Mouse (Mus musculus) MEL-GATA-1-ER (cell line): ENCODE results near the gene Gpc4.

Source experiments
- DNase-seq: peaks from one replicate; pipeline ENCODE4 v3.0.0-alpha.2; 2012; ENCODE audit warnings: low read depth; ENCODE audit errors: extremely low read depth

Gene Gpc4

GRCm38 (mm10) chrX:52151100-52151499, 14.0 kb downstream of the Gpc4 start:
- DNase-seq, result peak; percentile 59

GRCm38 (mm10) chrX:52145563-52145962, 19.5 kb downstream of the Gpc4 start:
- no peak for DNase-seq

- no peak for DNase-seq
These were observed 20.6 kb downstream of the Gpc4 start for GRCm38 (mm10) chrX:52144491-52144890.

- DNase-seq, result no peak
These were observed 24.7 kb downstream of the Gpc4 start for GRCm38 (mm10) chrX:52140316-52140715.

- DNase-seq, result no peak
These were observed 26.5 kb downstream of the Gpc4 start for GRCm38 (mm10) chrX:52138461-52139075.

GRCm38 (mm10) chrX:52138033-52138432, 27.0 kb downstream of the Gpc4 start:
- no peak for DNase-seq

GRCm38 (mm10) chrX:52136525-52136924, 28.5 kb downstream of the Gpc4 start:
- DNase-seq, result no peak

GRCm38 (mm10) chrX:52129604-52130003, 35.4 kb downstream of the Gpc4 start:
- DNase-seq, result no peak

GRCm38 (mm10) chrX:52128794-52129193, 36.3 kb downstream of the Gpc4 start:
- no peak for DNase-seq

- DNase-seq, result no peak
These were observed 51.4 kb downstream of the Gpc4 start for GRCm38 (mm10) chrX:52113651-52114050.

GRCm38 (mm10) chrX:52109663-52110062, 55.4 kb downstream of the Gpc4 start:
- DNase-seq, result no peak

GRCm38 (mm10) chrX:52108966-52109365, 56.1 kb downstream of the Gpc4 start:
- no peak for DNase-seq

GRCm38 (mm10) chrX:52103771-52104170, 61.3 kb downstream of the Gpc4 start:
- no peak for DNase-seq

- DNase-seq, result no peak
These were observed 63.1 kb downstream of the Gpc4 start for GRCm38 (mm10) chrX:52101940-52102339.

- peak; percentile 35 for DNase-seq
These were observed 63.6 kb downstream of the Gpc4 start for GRCm38 (mm10) chrX:52101445-52101844.

- no peak for DNase-seq
These were observed 77.2 kb downstream of the Gpc4 start for GRCm38 (mm10) chrX:52087726-52088348.

- DNase-seq, result no peak
These were observed 78.0 kb downstream of the Gpc4 start for GRCm38 (mm10) chrX:52086885-52087573.

GRCm38 (mm10) chrX:52083557-52083956, 81.5 kb downstream of the Gpc4 start:
- DNase-seq, result no peak

- DNase-seq, result no peak
These were observed 92.6 kb downstream of the Gpc4 start for GRCm38 (mm10) chrX:52072410-52072809.

- no peak for DNase-seq
These were observed 111.6 kb downstream of the Gpc4 start for GRCm38 (mm10) chrX:52053416-52053815.

GRCm38 (mm10) chrX:52052011-52052410, 113.0 kb downstream of the Gpc4 start:
- DNase-seq, result no peak

GRCm38 (mm10) chrX:52050941-52051340, 114.1 kb downstream of the Gpc4 start:
- no peak for DNase-seq

- DNase-seq, result no peak
These were observed 125.2 kb downstream of the Gpc4 start for GRCm38 (mm10) chrX:52039875-52040274.
